Mouse (Mus musculus): ENCODE data around the gene Ehhadh. TPM values are rescaled to one million over a fixed set of nuclear protein-coding genes. Genes with fewer than 3 reads are reported as not detected.
A peak's percentile ranks its signal among the peaks of the same experiment; 100 is the strongest.

Ehhadh gene
- total and polyA plus RNA-seq, 3 experiments = 5.3 to 6.6 TPM; not detected in 1

DNA sequence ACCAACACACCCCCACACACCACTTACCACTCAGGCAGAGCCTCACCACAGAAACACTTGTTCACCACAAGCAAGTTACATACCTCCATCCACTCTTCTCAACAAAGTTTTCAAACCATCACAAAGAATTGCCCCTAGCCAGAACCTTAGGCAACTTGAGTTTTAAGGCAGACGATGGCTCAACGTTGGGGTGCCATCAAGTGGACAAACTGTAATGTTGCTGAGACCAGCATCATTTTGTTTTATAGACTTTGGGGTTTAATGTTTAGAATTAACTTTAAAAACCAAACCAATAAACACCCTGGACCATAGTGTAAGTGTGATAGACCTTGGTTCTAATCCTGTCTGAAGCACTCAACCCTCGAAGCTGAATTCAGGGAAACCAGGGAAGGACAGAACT lies 19.4 kb downstream of the Ehhadh start:
- TF ChIP-seq SIN3A (IDR thresholded peaks at IDR 0.05; ENCODE audit: low read length) (no peak), GABPA (IDR thresholded peaks at IDR 0.05; ENCODE audit: low read depth, low read length) (no peak), TCF12 (IDR thresholded peaks at IDR 0.05; ENCODE audit: low read depth, low read length) (no peak), CTCF (IDR thresholded peaks at IDR 0.05 in 2 of 3, conservative IDR thresholded peaks at IDR 0.05 in 1 of 3; ENCODE audit: control insufficient read depth in 1 of 3, insufficient read depth in 1 of 3, low read depth in 2 of 3, low read length in 3 of 3, poor library complexity in 1 of 3, severe bottlenecking in 1 of 3) (peak in 2 of 3 experiments; percentile 26 to 44; a peak in 2 of 6 replicates), ETS1 (IDR thresholded peaks at IDR 0.05; ENCODE audit: low read depth, low read length) (no peak), RAD21 (IDR thresholded peaks at IDR 0.05; ENCODE audit: low read depth, low read length) (peak; percentile 47), SMC3 (IDR thresholded peaks at IDR 0.05; ENCODE audit: low read depth, low read length) (peak; percentile 42), MAZ (IDR thresholded peaks at IDR 0.05; ENCODE audit: low read depth, low read length) (no peak), CHD1 (IDR thresholded peaks at IDR 0.05; ENCODE audit: low read depth, low read length) (no peak)
- H3K4me1 ChIP-seq (ENCODE audit: control insufficient read depth in 1 of 2, insufficient read depth in 2 of 2, low read length in 2 of 2) = no peaks in the 10 kb centered on the region
- H3K4me3 ChIP-seq (ENCODE audit: control insufficient read depth in 1 of 2, insufficient read depth in 1 of 2, low read depth in 2 of 2, low read length in 2 of 2) = no peak overlapping the region
- H3K9ac ChIP-seq (ENCODE audit: control insufficient read depth, low read depth, low read length, poor library complexity, severe bottlenecking) = no peak overlapping the region
- no peaks in the 10 kb centered on the region for H3K9me3 ChIP-seq (replicated peaks; ENCODE audit: insufficient read depth, low read length)
- H3K27me3 ChIP-seq (ENCODE audit: control insufficient read depth in 1 of 2, insufficient read depth in 2 of 2, low read length in 2 of 2) = no peaks in the 10 kb centered on the region
- H3K27ac ChIP-seq (ENCODE audit: control insufficient read depth, low read depth, low read length) = no peak overlapping the region
- DNase-seq (ENCODE audit: low read depth, low spot score) = no peak
- H3K36me3 ChIP-seq (ENCODE audit: control insufficient read depth in 1 of 2, insufficient read depth in 2 of 2, low read length in 2 of 2) = no peaks in the 10 kb centered on the region
- no peaks in the 10 kb centered on the region for H3K79me2 ChIP-seq (ENCODE audit: control insufficient read depth, insufficient read depth, low read length, poor library complexity)

GRCm38 (mm10) chr16:21758447-21758846 lies 29.2 kb downstream of the Ehhadh start:
- H3K9ac ChIP-seq (ENCODE audit: control insufficient read depth, low read depth, low read length, poor library complexity, severe bottlenecking) = no peak overlapping the region
- H3K79me2 ChIP-seq (ENCODE audit: control insufficient read depth, insufficient read depth, low read length, poor library complexity) = no peaks in the 10 kb centered on the region
- no peaks in the 10 kb centered on the region for H3K27me3 ChIP-seq (ENCODE audit: control insufficient read depth in 1 of 2, insufficient read depth in 2 of 2, low read length in 2 of 2)
- H3K27ac ChIP-seq (ENCODE audit: control insufficient read depth, low read depth, low read length) = no peak overlapping the region
- no peak overlapping the region for H3K4me3 ChIP-seq (ENCODE audit: control insufficient read depth in 1 of 2, insufficient read depth in 1 of 2, low read depth in 2 of 2, low read length in 2 of 2)
- DNase-seq (ENCODE audit: low read depth, low spot score) = no peak
- H3K9me3 ChIP-seq (replicated peaks; ENCODE audit: insufficient read depth, low read length) = no peaks in the 10 kb centered on the region
- TF ChIP-seq ELF1 (IDR thresholded peaks at IDR 0.05; ENCODE audit: low read depth, low read length) (no peak), RCOR1 (IDR thresholded peaks at IDR 0.05; ENCODE audit: low read depth, low read length) (no peak), SMC3 (IDR thresholded peaks at IDR 0.05; ENCODE audit: low read depth, low read length) (no peak), ZMIZ1 (IDR thresholded peaks at IDR 0.05; ENCODE audit: low read depth, low read length) (no peak)
- no peaks in the 10 kb centered on the region for H3K36me3 ChIP-seq (ENCODE audit: control insufficient read depth in 1 of 2, insufficient read depth in 2 of 2, low read length in 2 of 2)
- H3K4me1 ChIP-seq (ENCODE audit: control insufficient read depth in 1 of 2, insufficient read depth in 2 of 2, low read length in 2 of 2) = no peaks in the 10 kb centered on the region

DNA sequence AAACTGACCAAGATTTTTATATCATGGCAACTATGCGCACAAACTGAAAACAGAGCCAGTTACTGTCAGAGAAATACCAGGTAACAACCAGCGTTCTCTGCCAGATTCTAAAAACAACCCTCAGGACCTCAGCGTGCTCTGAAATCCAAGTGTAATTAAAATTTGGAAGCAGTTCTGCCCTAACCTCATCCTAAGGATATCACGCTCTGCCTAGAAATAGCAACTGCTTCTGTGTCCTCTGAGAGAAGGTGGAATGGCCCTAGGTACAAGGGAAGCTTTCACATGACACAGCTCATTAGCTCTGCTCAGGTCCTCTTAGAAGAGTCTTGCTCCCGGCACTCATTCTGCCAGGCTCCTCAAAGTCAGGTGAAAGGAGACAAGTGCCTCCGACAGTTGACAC lies 44.2 kb downstream of the Ehhadh start:
- H3K27ac ChIP-seq (ENCODE audit: control insufficient read depth, low read depth, low read length) = no peak overlapping the region
- peaks cover 0 to 13% of the 10 kb centered on the region in 2 experiments; a peak in 2 of 4 replicates for H3K36me3 ChIP-seq (ENCODE audit: control insufficient read depth in 1 of 2, insufficient read depth in 2 of 2, low read length in 2 of 2)
- no peaks in the 10 kb centered on the region for H3K79me2 ChIP-seq (ENCODE audit: control insufficient read depth, insufficient read depth, low read length, poor library complexity)
- DNase-seq (ENCODE audit: low read depth, low spot score) = no peak
- H3K9ac ChIP-seq (ENCODE audit: control insufficient read depth, low read depth, low read length, poor library complexity, severe bottlenecking) = no peak overlapping the region
- TF ChIP-seq MAX (IDR thresholded peaks at IDR 0.05; ENCODE audit: low read length) (no peak), SIN3A (IDR thresholded peaks at IDR 0.05; ENCODE audit: low read length) (no peak), BHLHE40 (IDR thresholded peaks at IDR 0.05; ENCODE audit: borderline replicate concordance, low read depth, low read length) (no peak), POLR2AphosphoS5 (IDR thresholded peaks at IDR 0.05; ENCODE audit: borderline replicate concordance, low read depth, low read length) (no peak), NELFE (IDR thresholded peaks at IDR 0.05; ENCODE audit: low read depth, low read length) (no peak), GATA1 (IDR thresholded peaks at IDR 0.05; ENCODE audit: low read depth, low read length) (no peak), JUND (IDR thresholded peaks at IDR 0.05; ENCODE audit: low read depth, low read length) (no peak), ELF1 (IDR thresholded peaks at IDR 0.05; ENCODE audit: low read depth, low read length) (no peak), MAZ (IDR thresholded peaks at IDR 0.05; ENCODE audit: low read depth, low read length) (no peak), MEF2A (IDR thresholded peaks at IDR 0.05; ENCODE audit: extremely low read depth, insufficient replicate concordance, low read depth, low read length, poor library complexity, severe bottlenecking) (no peak), MYC (IDR thresholded peaks at IDR 0.05; ENCODE audit: low read depth, low read length) (no peak), UBTF (IDR thresholded peaks at IDR 0.05; ENCODE audit: borderline replicate concordance, insufficient read depth, low read depth, low read length) (no peak), ZMIZ1 (IDR thresholded peaks at IDR 0.05; ENCODE audit: low read depth, low read length) (no peak), MYB (IDR thresholded peaks at IDR 0.05; ENCODE audit: low read depth, low read length) (no peak), POLR2AphosphoS2 (IDR thresholded peaks at IDR 0.05; ENCODE audit: low read length) (no peak), E2F4 (IDR thresholded peaks at IDR 0.05; ENCODE audit: borderline replicate concordance, low read depth, low read length) (no peak)
- H3K27me3 ChIP-seq (ENCODE audit: control insufficient read depth in 1 of 2, insufficient read depth in 2 of 2, low read length in 2 of 2) = no peaks in the 10 kb centered on the region
- H3K4me1 ChIP-seq (ENCODE audit: control insufficient read depth in 1 of 2, insufficient read depth in 2 of 2, low read length in 2 of 2) = peaks cover 18 to 22% of the 10 kb centered on the region in 2 experiments
- no peak overlapping the region for H3K4me3 ChIP-seq (ENCODE audit: control insufficient read depth in 1 of 2, insufficient read depth in 1 of 2, low read depth in 2 of 2, low read length in 2 of 2)
- no peaks in the 10 kb centered on the region for H3K9me3 ChIP-seq (replicated peaks; ENCODE audit: insufficient read depth, low read length)

All from MEL (cell line).